Mouse (Mus musculus): Measurements from ENCODE around the gene Gm19426. TPM values are rescaled to one million over a fixed set of nuclear protein-coding genes. Genes with fewer than 3 reads are reported as not detected.

Gene Gm19426
- polyA plus RNA-seq, 1 experiment from 2014 or later: 1.2 TPM

GRCm38 (mm10) chr2:84737451-84737925 lies 6.0 kb downstream of the Gm19426 start:
- Histone ChIP-seq H3K9ac (replicated peaks) (peak overlapping the region; percentile 31; the same call in 1 of the 2 replicates), H3K4me3 (ENCODE audit: low read depth, low read length) (peak overlapping the region; percentile 56), H3K4me2 (ENCODE audit: low read depth, low read length) (peak overlapping the region; percentile 71), H3K4me1 (ENCODE audit: insufficient read depth) (peaks cover 64% of the 10 kb centered on the region), H3K36me3 (replicated peaks; ENCODE audit: insufficient read depth, low read length) (peaks cover 15% of the 10 kb centered on the region), H3K27ac (ENCODE audit: low read depth) (peak overlapping the region; percentile 42; the same call in 1 of the 2 replicates), H3K9me3 (ENCODE audit: low read length) (no peaks in the 10 kb centered on the region), H3K27me3 (ENCODE audit: insufficient read depth, low read length) (0 out of 2 replicates have a peak, but pooled peaks cover 15% of the 10 kb centered on the region)
- 14% methylated on average over 8 of the region's 8 CpGs for WGBS (ENCODE audit: insufficient replicate concordance)
- TF ChIP-seq EP300 (IDR thresholded peaks at IDR 0.05; ENCODE audit: low read depth) (no peak), CTCF (IDR thresholded peaks at IDR 0.05; ENCODE audit: low read depth) (peak; percentile 40)
- DNase-seq (peak; percentile 35), ATAC-seq (no peak)

DNA sequence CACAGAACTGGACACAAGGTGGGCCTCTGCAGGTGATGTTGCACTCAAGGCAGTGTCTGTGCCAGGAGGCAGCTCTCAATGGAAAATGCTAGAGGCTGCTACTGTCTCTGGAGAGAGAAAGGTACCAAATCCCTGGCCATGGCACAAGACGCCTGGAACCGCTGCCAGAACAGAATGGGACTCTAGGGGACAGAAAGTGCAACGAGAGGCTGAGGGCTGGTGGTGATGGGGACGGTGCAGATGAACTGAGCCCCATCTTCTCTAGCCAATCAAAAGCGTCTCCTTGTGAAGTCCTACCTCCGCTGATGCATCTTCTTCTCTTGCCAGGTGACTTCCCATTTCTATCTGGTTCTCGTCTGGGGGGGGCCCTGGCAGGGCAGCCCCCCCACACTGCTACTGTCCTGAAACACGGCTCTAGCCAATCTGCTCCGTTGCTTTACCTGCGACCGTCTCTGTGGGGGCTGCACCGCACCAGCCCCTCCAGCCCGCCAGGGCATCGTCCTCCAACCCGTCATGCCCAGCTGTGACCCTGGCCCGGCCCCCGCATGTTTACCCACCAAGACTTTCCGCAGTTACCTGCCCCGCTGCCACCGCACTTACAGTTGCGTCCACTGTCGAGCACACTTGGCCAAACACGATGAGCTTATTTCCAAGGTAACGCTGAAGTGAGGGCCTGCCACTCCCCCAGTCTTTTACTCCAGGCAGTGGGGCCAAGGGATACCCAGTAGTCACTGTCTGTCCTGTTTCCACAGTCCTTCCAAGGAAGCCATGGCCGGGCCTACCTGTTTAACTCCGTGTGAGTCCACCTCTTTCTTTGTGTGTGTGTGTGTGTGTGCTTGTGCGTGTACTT lies 6.9 kb downstream of the Gm19426 start:
- H3K9ac ChIP-seq (replicated peaks): peak overlapping the region; percentile 71
- H3K4me1 ChIP-seq (ENCODE audit: insufficient read depth): peaks cover 65% of the 10 kb centered on the region
- H3K27ac ChIP-seq (ENCODE audit: low read depth): peak overlapping the region; percentile 93
- H3K4me2 ChIP-seq (ENCODE audit: low read depth, low read length): peak overlapping the region; percentile 71
- ATAC-seq (no peak), DNase-seq (peak; percentile 28)
- H3K27me3 ChIP-seq (ENCODE audit: insufficient read depth, low read length): 0 out of 2 replicates have a peak, but pooled peaks cover 12% of the 10 kb centered on the region
- WGBS (ENCODE audit: insufficient replicate concordance): 6% methylated on average over 27 of the region's 27 CpGs
- peak overlapping the region; percentile 56 for H3K4me3 ChIP-seq (ENCODE audit: low read depth, low read length)
- H3K9me3 ChIP-seq (ENCODE audit: low read length): no peaks in the 10 kb centered on the region
- peaks cover 15% of the 10 kb centered on the region for H3K36me3 ChIP-seq (replicated peaks; ENCODE audit: insufficient read depth, low read length)
- TF ChIP-seq CTCF (IDR thresholded peaks at IDR 0.05; ENCODE audit: low read depth) (no peak), EP300 (IDR thresholded peaks at IDR 0.05; ENCODE audit: low read depth) (no peak)

- DNase-seq: peak; percentile 70
- peak overlapping the region; percentile 71 for H3K9ac ChIP-seq (replicated peaks)
Measured at GRCm38 (mm10) chr2:84735346-84735920, 8.0 kb downstream of the Gm19426 start.

DNA sequence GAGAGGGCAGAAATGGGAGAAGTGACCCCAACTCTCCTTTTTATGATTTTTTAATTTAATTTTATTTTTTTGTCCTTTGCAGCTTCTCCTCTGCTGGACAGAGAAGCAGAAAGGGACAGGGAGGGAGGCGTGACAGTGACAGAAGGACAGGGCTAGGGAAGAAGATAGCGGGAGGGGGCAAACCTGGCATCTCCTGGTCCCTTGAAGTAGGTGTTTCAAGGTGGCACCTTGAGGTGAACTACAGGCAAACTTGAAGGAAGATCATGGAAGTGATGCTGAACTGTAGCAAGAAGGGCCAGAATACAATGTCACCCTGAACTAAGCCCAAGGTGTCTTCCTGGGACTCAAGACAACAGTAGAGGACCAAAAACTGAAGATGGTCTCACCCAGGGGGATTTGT lies 8.5 kb downstream of the Gm19426 start:
- Histone ChIP-seq H3K4me1 (ENCODE audit: insufficient read depth) (peaks cover 72% of the 10 kb centered on the region), H3K27me3 (ENCODE audit: insufficient read depth, low read length) (0 out of 2 replicates have a peak, but pooled peaks cover 12% of the 10 kb centered on the region), H3K9ac (replicated peaks) (peak overlapping the region; percentile 71), H3K4me2 (ENCODE audit: low read depth, low read length) (peak overlapping the region; percentile 71), H3K4me3 (ENCODE audit: low read depth, low read length) (peak overlapping the region; percentile 56), H3K9me3 (ENCODE audit: low read length) (no peaks in the 10 kb centered on the region), H3K36me3 (replicated peaks; ENCODE audit: insufficient read depth, low read length) (peaks cover 15% of the 10 kb centered on the region), H3K27ac (ENCODE audit: low read depth) (peak overlapping the region; percentile 93)
- 8% methylated on average over 2 of the region's 2 CpGs for WGBS (ENCODE audit: insufficient replicate concordance)
- DNase-seq (no peak), ATAC-seq (peak; percentile 9; the same call in 1 of the 2 replicates)
- TF ChIP-seq CTCF (IDR thresholded peaks at IDR 0.05; ENCODE audit: low read depth) (no peak), EP300 (IDR thresholded peaks at IDR 0.05; ENCODE audit: low read depth) (no peak)

More at GRCm38 (mm10) chr2:84735346-84735920, 8.0 kb downstream of the Gm19426 start:
- 0 out of 2 replicates have a peak, but pooled peaks cover 12% of the 10 kb centered on the region for H3K27me3 ChIP-seq (ENCODE audit: insufficient read depth, low read length)
- H3K36me3 ChIP-seq (replicated peaks; ENCODE audit: insufficient read depth, low read length): peaks cover 15% of the 10 kb centered on the region
- peaks cover 68% of the 10 kb centered on the region for H3K4me1 ChIP-seq (ENCODE audit: insufficient read depth)
- peak; percentile 91 for ATAC-seq
- no peaks in the 10 kb centered on the region for H3K9me3 ChIP-seq (ENCODE audit: low read length)
- H3K4me2 ChIP-seq (ENCODE audit: low read depth, low read length): peak overlapping the region; percentile 71
- TF ChIP-seq EP300 (IDR thresholded peaks at IDR 0.05; ENCODE audit: low read depth): peak; percentile 98
- TF ChIP-seq CTCF (IDR thresholded peaks at IDR 0.05; ENCODE audit: low read depth): no peak
- WGBS (ENCODE audit: insufficient replicate concordance): 10% methylated on average over 7 of the region's 7 CpGs
- peak overlapping the region; percentile 56 for H3K4me3 ChIP-seq (ENCODE audit: low read depth, low read length)
- peak overlapping the region; percentile 93 for H3K27ac ChIP-seq (ENCODE audit: low read depth)

GRCm38 (mm10) chr2:84734351-84734864 lies 9.0 kb downstream of the Gm19426 start:
- ATAC-seq: no peak
- 0 out of 2 replicates have a peak, but pooled peaks cover 12% of the 10 kb centered on the region for H3K27me3 ChIP-seq (ENCODE audit: insufficient read depth, low read length)
- peak overlapping the region; percentile 93 for H3K27ac ChIP-seq (ENCODE audit: low read depth)
- no peaks in the 10 kb centered on the region for H3K9me3 ChIP-seq (ENCODE audit: low read length)
- DNase-seq: no peak
- peaks cover 11% of the 10 kb centered on the region for H3K36me3 ChIP-seq (replicated peaks; ENCODE audit: insufficient read depth, low read length)
- H3K4me2 ChIP-seq (ENCODE audit: low read depth, low read length): peak overlapping the region; percentile 71
- 2% methylated on average over 11 of the region's 11 CpGs for WGBS (ENCODE audit: insufficient replicate concordance)
- peaks cover 75% of the 10 kb centered on the region for H3K4me1 ChIP-seq (ENCODE audit: insufficient read depth)
- peak overlapping the region; percentile 56 for H3K4me3 ChIP-seq (ENCODE audit: low read depth, low read length)
- peak overlapping the region; percentile 71 for H3K9ac ChIP-seq (replicated peaks)
- TF ChIP-seq EP300 (IDR thresholded peaks at IDR 0.05; ENCODE audit: low read depth) (no peak), CTCF (IDR thresholded peaks at IDR 0.05; ENCODE audit: low read depth) (no peak)
